Mouse (Mus musculus) embryonic facial prominence, embryonic 15.5 days (tissue): ENCODE measurements around the gene Fbxl13. TPM values are rescaled to one million over a fixed set of nuclear protein-coding genes. Genes with fewer than 3 reads are reported as not detected.

ENCODE experiments used
- ATAC-seq: fragments of 200-750 bp; cut with Nextera tagmentation; 2 replicates; pipeline ENCODE4 v1.8.0; 2017; ENCODE audit warnings: low read depth, moderate TSS enrichment; ENCODE audit not compliant: insufficient number of reproducible peaks, low FRiP score, low TSS enrichment
- H3K27ac ChIP-seq: fragments of 300-500 bp; sonication (generic); replicated peaks from 2 replicates; pipeline ENCODE4 v1.5.1; 2015; ENCODE audit warnings: mild to moderate bottlenecking, inconsistent platforms
- H3K27me3 ChIP-seq: fragments of 300-500 bp; sonication (generic); 2 replicates; pipeline ENCODE4 v1.6.1; 2015; ENCODE audit warnings: inconsistent platforms
- H3K36me3 ChIP-seq: fragments of 300-500 bp; sonication (generic); 2 replicates; pipeline ENCODE4 v1.6.1; 2015; ENCODE audit warnings: mild to moderate bottlenecking, inconsistent platforms
- H3K4me1 ChIP-seq: fragments of 300-500 bp; sonication (generic); 2 replicates; pipeline ENCODE4 v1.6.1; 2015; ENCODE audit warnings: inconsistent platforms
- H3K4me2 ChIP-seq: fragments of 300-500 bp; sonication (generic); replicated peaks from 2 replicates; pipeline ENCODE4 v1.6.1; 2015; ENCODE audit warnings: mild to moderate bottlenecking, inconsistent platforms
- H3K4me3 ChIP-seq: fragments of 300-500 bp; sonication (generic); replicated peaks from 2 replicates; pipeline ENCODE4 v1.5.1; 2015; ENCODE audit warnings: mild to moderate bottlenecking, inconsistent platforms
- H3K9ac ChIP-seq: fragments of 300-500 bp; sonication (generic); 2 replicates; pipeline ENCODE4 v1.6.1; 2015; ENCODE audit warnings: inconsistent platforms
- H3K9me3 ChIP-seq: fragments of 300-500 bp; sonication (generic); replicated peaks from 2 replicates; pipeline ENCODE4 v1.6.1; 2016; ENCODE audit warnings: inconsistent platforms
- WGBS: fragments of 180-500 bp; shearing (Covaris S2); methylation state at CpG from one replicate; pipeline ENCODE4 v1.1.7; 2015; 5-methylcytosine and 5-hydroxymethylcytosine counted together
- polyA plus RNA-seq: library from polyadenylated mRNA; unstranded; fragments of >200 nt; fragmentation: Nextera tagmentation; extraction: Ambion mirVana; gene quantifications from 2 replicates; pipeline ENCODE4 v1.2.1, GENCODE M21; 2015

Fbxl13 gene
- polyA plus RNA-seq, 1 experiment from 2014 or later: 0.87 TPM

DNA sequence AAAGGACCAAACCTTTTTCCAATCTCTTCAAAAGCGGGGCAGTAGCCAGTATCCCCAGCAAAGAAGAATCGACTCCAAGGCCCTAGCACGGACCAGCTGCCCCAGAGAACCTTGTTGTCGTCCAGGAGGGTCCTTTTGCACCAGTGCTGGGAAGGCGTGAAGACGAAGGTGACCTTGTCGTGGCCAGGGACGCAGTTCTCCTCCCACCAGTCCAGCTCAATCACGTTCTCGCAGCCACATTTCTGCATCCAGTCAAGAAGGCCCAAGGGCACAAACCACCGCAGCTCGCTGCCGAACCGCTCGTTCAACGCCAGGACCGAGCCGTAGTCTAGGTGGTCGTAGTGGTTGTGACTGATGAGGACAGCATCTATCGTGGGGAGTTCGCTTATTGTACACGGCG is 30.1 kb upstream of the Fbxl13 start:
- WGBS: 95% methylated on average over 23 of the region's 23 CpGs

GRCm38 (mm10) chr5:21675019-21675418 is 29.6 kb upstream of the Fbxl13 start:
- no peak overlapping the region for H3K27ac ChIP-seq
- peaks cover 6% of the 10 kb centered on the region; the same call in 1 of the 2 replicates for H3K36me3 ChIP-seq
- no peak overlapping the region for H3K4me3 ChIP-seq
- H3K9me3 ChIP-seq: no peaks in the 10 kb centered on the region
- H3K4me1 ChIP-seq: peaks cover 7% of the 10 kb centered on the region; the same call in 1 of the 2 replicates
- H3K4me2 ChIP-seq: no peak overlapping the region
- H3K27me3 ChIP-seq: no peaks in the 10 kb centered on the region
- H3K9ac ChIP-seq: no peak overlapping the region
- WGBS: 73% methylated on average over 12 of the region's 12 CpGs
- no peak for ATAC-seq

More for the DNA sequence above, 30.1 kb upstream of the Fbxl13 start:
- ATAC-seq: no peak
- no peak overlapping the region for H3K9ac ChIP-seq
- H3K36me3 ChIP-seq: peaks cover 6% of the 10 kb centered on the region; the same call in 1 of the 2 replicates
- no peaks in the 10 kb centered on the region for H3K9me3 ChIP-seq
- no peaks in the 10 kb centered on the region for H3K27me3 ChIP-seq
- no peak overlapping the region for H3K27ac ChIP-seq
- no peak overlapping the region for H3K4me3 ChIP-seq
- no peak overlapping the region for H3K4me2 ChIP-seq
- H3K4me1 ChIP-seq: peaks cover 7% of the 10 kb centered on the region; the same call in 1 of the 2 replicates

DNA sequence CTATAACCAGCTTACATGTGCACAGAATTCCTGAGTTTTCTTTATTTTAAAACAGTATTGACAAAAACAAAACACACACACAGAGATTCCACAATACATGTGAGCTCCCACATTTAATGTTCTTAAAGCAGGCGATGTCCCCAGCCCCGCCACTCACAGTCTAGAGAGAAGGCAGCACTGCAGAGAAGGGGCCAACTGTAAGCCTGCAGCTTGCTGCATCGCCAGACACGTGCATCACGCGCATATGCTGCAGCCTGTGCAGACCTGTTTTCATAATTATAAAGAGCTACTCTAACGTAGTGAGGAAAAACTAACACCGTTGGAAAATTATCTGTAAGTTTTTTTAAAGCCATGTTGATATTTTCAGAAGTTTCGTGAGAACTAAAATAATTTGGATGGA is 28.3 kb upstream of the Fbxl13 start:
- Histone ChIP-seq H3K36me3 (peaks cover 6% of the 10 kb centered on the region; the same call in 1 of the 2 replicates), H3K9ac (no peak overlapping the region), H3K27ac (no peak overlapping the region), H3K4me2 (no peak overlapping the region), H3K4me3 (no peak overlapping the region), H3K27me3 (no peaks in the 10 kb centered on the region), H3K9me3 (no peaks in the 10 kb centered on the region), H3K4me1 (peaks cover 7% of the 10 kb centered on the region; the same call in 1 of the 2 replicates)
- WGBS: 68% methylated on average over 9 of the region's 9 CpGs
- no peak for ATAC-seq

DNA sequence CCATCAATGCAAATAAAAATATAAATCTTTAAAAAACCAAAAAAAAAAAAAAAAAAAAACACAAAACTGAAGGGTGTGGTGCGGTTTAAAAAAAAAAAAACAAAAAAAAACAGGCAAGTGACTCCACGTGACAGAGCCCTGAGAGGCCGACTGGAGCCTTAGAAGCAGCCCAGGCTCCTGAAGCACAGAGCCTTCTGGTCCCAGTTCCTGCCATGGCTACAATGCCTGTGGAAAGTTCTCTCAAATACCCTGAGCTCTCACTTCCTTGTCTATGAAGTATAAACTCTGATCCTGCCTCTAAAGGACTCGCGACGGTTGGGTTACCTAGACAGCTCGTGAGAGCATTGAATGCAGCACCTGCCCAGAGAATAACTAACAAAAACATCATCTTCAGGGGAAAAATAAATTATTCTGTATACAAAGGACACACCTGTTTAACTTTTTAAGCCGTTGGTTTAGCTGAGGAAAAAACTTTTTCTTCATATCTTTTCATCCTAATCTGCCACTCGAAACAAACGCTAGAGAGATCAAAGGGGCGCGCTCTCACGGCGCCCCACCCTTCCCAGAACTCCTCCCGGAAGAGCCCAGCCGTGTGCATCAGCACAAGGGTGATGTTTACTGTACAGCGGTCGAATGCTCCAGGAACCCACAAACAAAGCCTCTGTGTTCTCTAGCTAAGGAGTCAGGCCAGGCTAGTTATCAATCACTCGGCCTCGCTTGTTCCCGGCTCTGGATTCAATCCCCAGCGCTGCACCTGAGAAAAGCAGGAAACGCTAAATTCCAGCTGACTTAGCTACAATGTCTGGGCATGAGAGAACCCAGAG is 27.6 kb upstream of the Fbxl13 start:
- Histone ChIP-seq H3K9me3 (no peaks in the 10 kb centered on the region), H3K9ac (no peak overlapping the region), H3K4me3 (peak overlapping the region; percentile 20), H3K4me1 (peaks cover 6% of the 10 kb centered on the region; the same call in 1 of the 2 replicates), H3K4me2 (peak overlapping the region; percentile 31), H3K36me3 (peaks cover 6% of the 10 kb centered on the region; the same call in 1 of the 2 replicates), H3K27ac (no peak overlapping the region), H3K27me3 (no peaks in the 10 kb centered on the region)
- WGBS: 35% methylated on average over 23 of the region's 23 CpGs
- ATAC-seq: 0 out of 2 replicates have a peak, but pooled peaks have one; percentile 47

DNA sequence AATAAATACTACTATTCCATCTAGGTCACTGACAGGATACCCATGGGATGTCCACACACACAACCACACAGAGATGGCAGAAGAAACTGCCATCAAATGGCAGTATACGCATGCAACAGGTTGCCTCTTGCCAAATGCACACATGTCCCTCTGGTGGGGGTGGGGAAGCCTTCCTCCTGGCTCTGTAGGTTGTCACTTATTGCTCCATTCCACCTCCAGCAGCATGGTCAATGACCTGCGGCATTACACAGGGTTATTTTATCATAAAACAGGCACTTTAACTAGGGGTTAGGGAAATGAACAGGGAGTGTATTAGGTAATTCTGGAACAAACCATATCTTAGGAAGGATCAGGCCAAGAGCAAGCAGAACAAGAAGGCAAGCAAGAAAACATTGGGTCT is 23.9 kb upstream of the Fbxl13 start:
- peaks cover 4% of the 10 kb centered on the region; the same call in 1 of the 2 replicates for H3K4me1 ChIP-seq
- no peak overlapping the region for H3K9ac ChIP-seq
- no peak for ATAC-seq
- 93% methylated on average over 2 of the region's 2 CpGs for WGBS
- no peak overlapping the region for H3K4me2 ChIP-seq
- H3K9me3 ChIP-seq: no peaks in the 10 kb centered on the region
- H3K27ac ChIP-seq: no peak overlapping the region
- H3K27me3 ChIP-seq: no peaks in the 10 kb centered on the region
- H3K36me3 ChIP-seq: no peaks in the 10 kb centered on the region
- H3K4me3 ChIP-seq: no peak overlapping the region

GRCm38 (mm10) chr5:21667191-21668137 is 22.0 kb upstream of the Fbxl13 start:
- no peaks in the 10 kb centered on the region for H3K4me1 ChIP-seq
- 65% methylated on average over 8 of the region's 8 CpGs for WGBS
- H3K36me3 ChIP-seq: no peaks in the 10 kb centered on the region
- H3K4me3 ChIP-seq: no peak overlapping the region
- H3K9me3 ChIP-seq: no peaks in the 10 kb centered on the region
- H3K27me3 ChIP-seq: no peaks in the 10 kb centered on the region
- H3K4me2 ChIP-seq: no peak overlapping the region
- H3K27ac ChIP-seq: no peak overlapping the region
- H3K9ac ChIP-seq: no peak overlapping the region
- no peak for ATAC-seq

DNA sequence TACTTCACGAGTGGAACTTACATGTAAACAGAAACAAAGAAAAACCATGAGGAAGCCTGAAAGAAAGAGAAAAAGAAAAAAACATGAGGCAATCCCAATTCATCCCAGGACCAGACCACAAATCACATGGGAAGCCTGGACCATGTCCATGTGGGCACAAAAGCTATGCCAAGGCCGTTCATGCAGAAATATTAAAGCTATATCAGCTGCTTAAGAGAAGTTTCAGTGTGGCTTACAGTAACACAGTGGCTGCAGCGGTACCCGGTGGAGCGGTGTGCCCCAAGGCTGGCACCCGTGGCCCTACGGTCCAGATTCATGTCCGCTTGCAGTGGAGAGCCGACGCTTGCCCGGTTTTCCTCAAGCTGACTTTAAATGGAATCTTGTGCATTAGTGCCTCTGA is 17.6 kb upstream of the Fbxl13 start:
- 84% methylated on average over 11 of the region's 11 CpGs for WGBS

DNA sequence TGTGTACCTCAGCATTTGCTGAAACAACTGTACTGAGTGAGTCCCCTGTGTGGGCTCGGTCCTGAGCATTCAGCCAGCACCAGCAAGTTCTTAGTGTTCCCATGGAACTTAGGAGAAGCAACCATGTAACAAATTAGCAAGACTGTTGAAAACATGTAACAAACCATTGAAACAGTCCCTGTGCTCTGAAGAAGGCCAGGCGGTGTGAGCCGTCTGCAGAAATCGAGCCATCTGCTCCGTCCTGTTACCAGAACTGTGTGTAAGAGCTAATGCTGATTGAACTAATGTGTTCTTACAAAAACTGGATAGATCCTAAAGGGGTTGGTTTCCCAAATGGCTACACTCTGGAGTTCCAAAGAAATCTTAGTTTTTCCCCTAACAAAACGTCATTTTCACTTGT is 15.4 kb upstream of the Fbxl13 start:
- Histone ChIP-seq H3K4me2 (no peak overlapping the region), H3K9me3 (no peaks in the 10 kb centered on the region), H3K27me3 (no peaks in the 10 kb centered on the region), H3K4me3 (no peak overlapping the region), H3K4me1 (no peaks in the 10 kb centered on the region), H3K9ac (no peak overlapping the region), H3K27ac (no peak overlapping the region), H3K36me3 (peaks cover 39% of the 10 kb centered on the region)
- 92% methylated on average over 6 of the region's 6 CpGs for WGBS
- no peak for ATAC-seq

More for the DNA sequence above, 17.6 kb upstream of the Fbxl13 start:
- H3K27ac ChIP-seq: no peak overlapping the region
- no peaks in the 10 kb centered on the region for H3K9me3 ChIP-seq
- H3K27me3 ChIP-seq: no peaks in the 10 kb centered on the region
- peaks cover 23% of the 10 kb centered on the region for H3K36me3 ChIP-seq
- H3K4me3 ChIP-seq: no peak overlapping the region
- H3K4me1 ChIP-seq: no peaks in the 10 kb centered on the region
- H3K9ac ChIP-seq: no peak overlapping the region
- no peak for ATAC-seq
- no peak overlapping the region for H3K4me2 ChIP-seq

DNA sequence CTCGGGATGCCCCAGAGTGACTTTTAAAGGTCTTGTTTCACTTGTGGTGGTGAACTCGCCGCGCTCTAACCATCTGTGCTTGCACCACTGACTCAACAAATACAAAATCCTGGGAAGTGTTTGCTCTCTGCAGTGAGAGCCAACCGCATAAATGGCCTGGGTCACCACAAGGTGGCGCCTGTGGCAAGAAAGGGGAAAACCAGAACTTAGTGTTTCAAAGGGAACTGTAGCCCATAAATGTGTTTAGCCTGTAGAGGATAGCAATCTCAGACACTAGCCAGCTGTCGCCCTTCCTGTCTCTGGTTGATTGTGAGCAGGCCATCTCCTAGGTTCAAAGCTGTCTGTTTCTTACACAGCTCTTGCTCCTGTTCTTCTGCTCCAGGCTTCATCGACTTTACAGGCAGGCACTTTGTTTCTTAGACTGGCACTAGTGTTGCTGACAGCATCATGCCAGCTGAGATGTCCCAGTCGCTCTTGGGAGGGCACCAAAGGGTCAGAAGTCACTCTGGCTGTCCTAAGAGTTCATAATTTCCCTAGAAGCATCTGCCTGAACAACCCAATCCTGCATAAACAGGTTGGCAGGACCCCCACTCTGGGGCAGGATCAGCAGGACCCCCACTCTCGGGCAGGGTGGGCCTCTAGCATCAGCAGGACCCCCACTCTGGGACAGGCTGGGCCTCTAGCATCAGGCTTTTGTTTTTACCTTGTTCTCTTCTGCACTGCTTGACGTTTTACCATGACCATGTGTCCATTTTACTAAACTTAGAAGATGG is 13.4 kb upstream of the Fbxl13 start:
- H3K27me3 ChIP-seq: no peaks in the 10 kb centered on the region
- WGBS: 54% methylated on average over 11 of the region's 11 CpGs
- peaks cover 45% of the 10 kb centered on the region for H3K36me3 ChIP-seq
- H3K4me2 ChIP-seq: no peak overlapping the region
- H3K9ac ChIP-seq: no peak overlapping the region
- H3K4me1 ChIP-seq: no peaks in the 10 kb centered on the region
- H3K9me3 ChIP-seq: no peaks in the 10 kb centered on the region
- H3K27ac ChIP-seq: no peak overlapping the region
- 0 out of 2 replicates have a peak, but pooled peaks have one; percentile 34 for ATAC-seq
- no peak overlapping the region for H3K4me3 ChIP-seq

GRCm38 (mm10) chr5:21658038-21658437 is 12.6 kb upstream of the Fbxl13 start:
- H3K36me3 ChIP-seq: peaks cover 53% of the 10 kb centered on the region
- WGBS: 88% methylated on average over 6 of the region's 6 CpGs
- H3K27me3 ChIP-seq: no peaks in the 10 kb centered on the region
- H3K9ac ChIP-seq: no peak overlapping the region
- H3K9me3 ChIP-seq: no peaks in the 10 kb centered on the region
- H3K4me1 ChIP-seq: no peaks in the 10 kb centered on the region
- H3K4me3 ChIP-seq: no peak overlapping the region
- H3K27ac ChIP-seq: no peak overlapping the region
- ATAC-seq: no peak
- no peak overlapping the region for H3K4me2 ChIP-seq
